Mouse (Mus musculus) skeletal muscle tissue, postnatal 0 days (tissue): ENCODE measurements around the gene Drg1. TPM values are rescaled to one million over a fixed set of nuclear protein-coding genes. Genes with fewer than 3 reads are reported as not detected.

Experiments used
- polyA plus RNA-seq: library from polyadenylated mRNA; unstranded; fragments of >200 nt; fragmentation: Nextera tagmentation; extraction: Ambion mirVana; gene quantifications from 2 replicates; pipeline ENCODE4 v1.2.1, GENCODE M21; 2015

The Drg1 gene
- 119 and 121 TPM in 2 replicates for polyA plus RNA-seq

GRCm38 (mm10) chr11:3266079-3266685 is at the start of gene Drg1:
TSS of gene Drg1 (minus strand) at chr11:3266415.

DNA sequence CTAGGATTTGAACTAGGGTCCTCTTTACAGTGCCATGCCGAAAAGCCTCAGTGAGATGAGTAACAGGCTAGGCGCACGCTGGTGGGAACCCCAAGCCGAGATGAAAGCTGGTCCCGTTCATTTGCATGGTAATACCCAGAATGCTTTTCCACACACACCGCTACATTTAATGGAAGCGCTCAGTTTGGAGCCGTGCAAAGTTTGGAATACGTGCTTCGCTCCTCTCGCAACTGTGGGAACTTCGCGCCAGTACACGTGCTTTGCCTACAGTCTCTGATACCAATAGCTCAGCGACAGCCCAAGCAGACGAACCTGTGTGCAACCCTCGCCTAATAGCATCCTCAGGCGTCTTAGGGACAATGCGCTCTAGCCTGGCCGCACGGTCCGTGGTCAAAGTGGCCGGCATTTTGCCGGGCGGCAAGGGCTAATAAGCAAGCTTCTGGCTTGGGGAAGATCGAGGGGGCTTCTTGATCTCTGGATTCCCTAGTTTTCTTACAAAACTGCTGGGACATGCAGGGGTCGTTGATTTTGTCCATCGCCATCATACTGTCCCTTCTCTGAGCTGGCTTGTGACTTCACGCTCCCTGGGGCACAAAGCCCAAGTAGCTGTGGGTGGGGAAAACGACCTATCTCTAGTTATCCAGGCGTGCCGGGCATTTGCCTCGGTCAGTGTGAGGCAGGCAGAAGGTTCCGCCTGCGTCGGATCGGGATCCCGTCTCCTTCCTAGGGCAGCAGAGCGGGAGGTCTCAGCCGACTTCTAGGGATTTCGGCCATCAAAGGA is 22.5 kb upstream of the Drg1 start, which contains the start of gene Patz1:
Gene Patz1, plus strand, starts transcription at position 354 of the 781 bp plus-strand sequence.

GRCm38 (mm10) chr11:3202231-3202701 is 63.9 kb downstream of the Drg1 start, which contains the start of gene Eif4enif1:
TSS of gene Eif4enif1 (plus strand) at chr11:3202392.

GRCm38 (mm10) chr11:3193363-3193762 is 72.9 kb downstream of the Drg1 start, which contains the start of gene Sfi1:
TSS of gene Sfi1 (minus strand) at chr11:3193463.

Other genes starting within 250 kb of the Drg1 start
- gene Sfi1, start 73.0 kb downstream of the Drg1 start, polyA plus RNA-seq = 5.6 and 7.2 TPM in 2 replicates
- 18.0 and 18.5 TPM in 2 replicates for gene Eif4enif1, start 64.0 kb downstream of the Drg1 start, polyA plus RNA-seq
- 12.5 and 12.9 TPM in 2 replicates for gene Patz1, start 22.5 kb upstream of the Drg1 start, polyA plus RNA-seq
- gene Pik3ip1, start 64.0 kb upstream of the Drg1 start, polyA plus RNA-seq = 20.9 and 28.6 TPM in 2 replicates
- gene Limk2, start 142.8 kb upstream of the Drg1 start, polyA plus RNA-seq = 13.4 and 16.9 TPM in 2 replicates
- 19.9 and 23.5 TPM in 2 replicates for gene Rnf185, start 185.9 kb upstream of the Drg1 start, polyA plus RNA-seq
- 0.09 and 0.27 TPM in 2 replicates for gene Pla2g3, start 221.9 kb upstream of the Drg1 start, polyA plus RNA-seq
- gene Inpp5j, start 238.4 kb upstream of the Drg1 start, polyA plus RNA-seq = 0.18 and 0.32 TPM in 2 replicates
- gene Selenom, start 248.3 kb upstream of the Drg1 start, polyA plus RNA-seq = 99.1 and 138 TPM in 2 replicates